Mouse (Mus musculus) ES-E14 (cell line): ENCODE data around the gene Olfr784.
"Not testable (repeated sequence)": the region's sequence is repeated elsewhere in the genome, so short reads cannot be mapped to it uniquely, and the experiment has no call there.

Source experiments
- MAFK ChIP-seq: IDR thresholded peaks from 2 replicates; pipeline ENCODE4 v1.6.1; 2014; ENCODE audit warnings: mild to moderate bottlenecking, low read depth, low read length, inconsistent platforms; ENCODE audit not compliant: insufficient read depth
- ZC3H11A ChIP-seq: IDR thresholded peaks from 2 replicates; pipeline ENCODE4 v1.6.1; 2012; ENCODE audit warnings: low read depth, mild to moderate bottlenecking, inconsistent platforms, low read length, borderline replicate concordance

- not testable (repeated sequence) for TF ChIP-seq MAFK, ZC3H11A
Observed at GRCm38 (mm10) chr10:129356496-129356895, 27.4 kb upstream of the Olfr784 start.
